Mouse (Mus musculus): Measurements from ENCODE around the gene Gsdmc4.
A peak's percentile ranks its signal among the peaks of the same experiment; 100 is the strongest.

GRCm38 (mm10) chr15:63926201-63926600 lies 14.1 kb upstream of the Gsdmc4 start:
- TF ChIP-seq CTCF (IDR thresholded peaks at IDR 0.05 in 2 of 3, conservative IDR thresholded peaks at IDR 0.05 in 1 of 3; ENCODE audit: control insufficient read depth in 1 of 3, insufficient read depth in 1 of 3, low read depth in 2 of 3, low read length in 3 of 3, poor library complexity in 1 of 3, severe bottlenecking in 1 of 3) (no peak), SMC3 (IDR thresholded peaks at IDR 0.05; ENCODE audit: low read depth, low read length) (no peak), TBP (IDR thresholded peaks at IDR 0.05; ENCODE audit: low read depth, low read length) (no peak), EP300 (IDR thresholded peaks at IDR 0.05; ENCODE audit: low read depth in 1 of 2, low read length in 2 of 2) (no peak), ZKSCAN1 (IDR thresholded peaks at IDR 0.05; ENCODE audit: low read depth, low read length) (no peak), NELFE (IDR thresholded peaks at IDR 0.05; ENCODE audit: low read depth, low read length) (no peak), MAX (IDR thresholded peaks at IDR 0.05; ENCODE audit: low read length) (no peak), KAT2A (conservative IDR thresholded peaks at IDR 0.05; ENCODE audit: low read depth, low read length) (no peak), POLR2AphosphoS2 (IDR thresholded peaks at IDR 0.05; ENCODE audit: low read length) (no peak), GABPA (IDR thresholded peaks at IDR 0.05; ENCODE audit: low read depth, low read length) (no peak), POLR2A (IDR thresholded peaks at IDR 0.05; ENCODE audit: control insufficient read depth in 1 of 2, insufficient read depth in 1 of 2, low read depth in 1 of 2, low read length in 2 of 2, poor library complexity in 1 of 2) (0 out of 4 replicates have a peak, but pooled peaks of 1 of the 2 experiments have one; percentile 21), JUND (IDR thresholded peaks at IDR 0.05; ENCODE audit: low read depth, low read length) (no peak), SIN3A (IDR thresholded peaks at IDR 0.05; ENCODE audit: low read length) (no peak), ZC3H11A (IDR thresholded peaks at IDR 0.05; ENCODE audit: low read depth, low read length) (no peak)

Measured in MEL (cell line).